Mouse (Mus musculus) hematopoietic stem cell, adult 5-6 weeks (primary cell): ENCODE data around the gene Aktip. TPM values are rescaled to one million over a fixed set of nuclear protein-coding genes. Genes with fewer than 3 reads are reported as not detected.

Source experiments
- ATAC-seq, 2 experiments: fragments of 125-278 bp in 1 of 2; replicated peaks in 1 of 2; 2 replicates each; pipeline ENCODE4 v1.8.0; 2016 to 2017; ENCODE audit warnings: inconsistent platforms in 2 of 2, mild to moderate bottlenecking in 2 of 2, moderate number of reproducible peaks in 2 of 2, low read depth in 1 of 2, moderate TSS enrichment in 1 of 2; ENCODE audit not compliant: low FRiP score in 2 of 2, poor library complexity in 2 of 2, severe bottlenecking in 2 of 2, insufficient read depth in 1 of 2, low TSS enrichment in 1 of 2
- total RNA-seq: library from RNA; stranded (forward); fragments of 172-1452, 232-1000 nt; gene quantifications from 2 replicates; pipeline ENCODE4 v1.2.3, GENCODE M21; 2017

Gene Aktip
- total RNA-seq, 1 experiment from 2014 or later: 21.3 TPM

DNA sequence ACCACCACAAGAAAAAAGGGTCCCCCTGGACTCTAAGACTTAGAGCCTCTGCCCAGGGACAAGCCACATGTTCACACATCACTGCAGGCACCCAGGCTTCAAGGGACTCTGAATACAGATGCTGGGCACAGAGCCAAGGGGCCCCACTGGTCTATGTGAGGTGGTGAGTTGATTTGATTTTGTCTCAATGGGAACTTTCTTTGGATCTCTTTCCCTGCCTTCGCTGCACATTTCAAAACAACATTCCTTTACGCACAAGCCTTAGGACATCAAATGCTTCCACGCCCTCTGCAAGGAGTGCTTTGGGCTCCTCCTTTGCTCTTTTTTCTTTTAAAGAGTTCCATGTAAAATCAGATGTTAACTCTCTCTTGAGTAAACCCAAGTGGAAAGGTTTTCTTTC lies 1.7 kb downstream of the Aktip start:
- ATAC-seq: no peak

- peak; percentile 50 to 80 for ATAC-seq
These were observed 2.5 kb downstream of the Aktip start for GRCm38 (mm10) chr8:91197233-91197632.

- ATAC-seq: no peak
These were observed 3.1 kb downstream of the Aktip start for GRCm38 (mm10) chr8:91196661-91197060.

DNA sequence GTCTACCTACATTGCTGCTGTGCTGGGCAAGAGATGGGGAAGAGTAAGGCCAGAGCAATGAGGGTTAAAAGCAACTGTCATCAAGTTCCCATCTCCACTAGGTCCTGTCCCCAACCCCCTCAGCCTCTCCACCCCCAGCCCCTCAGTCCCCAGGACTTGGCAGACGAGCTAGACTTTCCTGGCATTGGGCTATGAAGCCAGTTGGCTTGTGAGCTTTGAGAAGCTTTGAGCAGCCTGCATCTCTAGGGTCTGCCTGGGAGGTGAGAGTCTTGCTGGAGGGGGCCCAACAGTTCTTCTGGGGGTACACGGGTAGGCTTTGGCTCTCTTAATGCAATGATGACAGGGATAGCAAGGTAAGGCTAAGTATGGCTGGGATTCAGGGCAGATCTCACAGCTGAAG lies 5.7 kb downstream of the Aktip start:
- ATAC-seq: no peak

GRCm38 (mm10) chr8:91192941-91193340 lies 6.8 kb downstream of the Aktip start:
- ATAC-seq: no peak

DNA sequence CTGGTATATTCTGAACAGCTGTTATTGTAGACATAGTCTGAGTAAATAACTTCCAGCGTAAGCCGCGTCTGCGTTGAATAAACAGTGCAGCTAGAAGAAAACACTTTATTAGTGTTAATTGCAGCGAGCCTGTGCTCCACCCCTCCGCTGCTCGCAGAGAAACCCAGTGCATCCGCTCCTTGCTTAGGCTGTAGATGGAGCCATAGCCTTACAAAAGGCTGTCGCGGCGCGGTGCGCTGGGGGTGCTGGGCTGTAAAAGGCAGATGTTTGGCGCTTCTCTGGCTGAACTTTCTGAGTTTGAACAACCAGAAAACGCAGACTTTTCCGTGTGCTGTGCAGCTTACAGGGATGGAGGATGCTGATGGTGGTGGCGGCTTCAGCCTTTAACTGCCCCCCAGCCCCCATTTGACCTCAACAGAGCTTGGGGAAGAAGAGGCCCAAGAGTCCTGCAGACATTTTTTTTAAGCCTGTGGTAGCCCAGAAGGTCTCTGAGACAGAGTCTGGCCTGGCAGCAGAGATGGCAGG lies 8.9 kb downstream of the Aktip start:
- peak; percentile 92 to 98 for ATAC-seq

DNA sequence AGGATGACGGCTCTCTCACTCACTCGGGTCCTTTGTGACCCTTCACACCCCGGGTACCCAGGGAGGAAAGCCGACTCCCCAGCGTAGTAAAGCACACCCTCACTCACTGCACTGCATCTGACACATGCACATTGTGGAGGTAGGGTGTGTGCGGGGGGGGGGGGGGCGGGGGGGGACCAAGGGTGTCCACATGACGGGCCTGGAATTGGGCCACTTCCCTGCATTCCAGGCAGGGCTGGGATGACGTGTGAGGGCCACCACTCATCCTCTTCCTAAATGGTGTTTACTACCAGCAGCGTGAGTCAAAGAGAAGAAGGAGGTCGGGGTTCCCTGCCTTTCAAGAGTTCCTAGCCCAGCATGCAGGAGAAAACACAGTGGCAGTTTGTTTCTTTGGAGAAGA lies 11.6 kb downstream of the Aktip start:
- ATAC-seq: no peak

- no peak; a peak in 1 of 4 replicates for ATAC-seq
These were observed 13.4 kb downstream of the Aktip start for GRCm38 (mm10) chr8:91186372-91186771.

DNA sequence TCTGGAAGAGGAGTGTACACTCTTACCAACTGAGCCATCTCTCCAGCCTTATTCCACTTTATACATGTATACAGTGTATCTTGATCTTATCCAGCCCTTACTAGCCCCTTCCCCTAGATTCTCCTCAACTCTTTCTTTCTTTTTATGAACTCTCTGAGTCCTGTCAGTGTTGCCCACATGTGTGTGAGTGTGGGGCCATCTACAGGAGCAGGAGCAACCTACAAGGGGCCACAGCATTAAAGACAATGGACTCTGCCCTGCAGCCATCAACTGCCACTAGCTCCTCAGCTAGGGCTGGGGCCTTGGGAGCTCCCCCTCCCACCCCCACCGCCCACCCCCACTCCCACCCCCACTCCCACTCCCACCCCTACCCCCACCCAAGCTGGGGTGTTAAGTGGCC lies 22.1 kb downstream of the Aktip start:
- 0 out of 4 replicates have a peak, but pooled peaks of 1 of the 2 experiments have one; percentile 46 for ATAC-seq

GRCm38 (mm10) chr8:91176176-91176575 lies 23.6 kb downstream of the Aktip start:
- ATAC-seq: peak in 1 of 2 experiments; percentile 69; a peak in 1 of 4 replicates

DNA sequence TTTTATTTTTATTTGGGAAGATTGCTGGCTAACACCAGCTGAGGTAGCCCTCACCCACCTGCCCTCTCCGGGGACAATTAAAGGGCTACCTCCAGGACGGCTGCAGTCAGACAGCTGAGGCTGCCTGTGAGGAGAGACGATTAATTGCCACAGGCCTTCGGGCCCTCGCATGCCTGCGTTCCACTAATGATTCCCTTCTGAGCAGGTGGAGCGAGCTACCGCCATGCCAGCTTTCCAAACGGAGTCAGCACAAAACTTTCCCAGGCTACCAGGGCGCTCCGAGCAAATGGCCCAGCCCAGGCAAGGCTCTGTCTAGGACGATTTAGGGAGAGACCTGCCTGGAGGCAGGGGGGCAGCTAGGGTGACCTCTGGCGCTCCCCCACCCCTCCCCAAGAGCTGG lies 28.2 kb downstream of the Aktip start:
- no peak for ATAC-seq

DNA sequence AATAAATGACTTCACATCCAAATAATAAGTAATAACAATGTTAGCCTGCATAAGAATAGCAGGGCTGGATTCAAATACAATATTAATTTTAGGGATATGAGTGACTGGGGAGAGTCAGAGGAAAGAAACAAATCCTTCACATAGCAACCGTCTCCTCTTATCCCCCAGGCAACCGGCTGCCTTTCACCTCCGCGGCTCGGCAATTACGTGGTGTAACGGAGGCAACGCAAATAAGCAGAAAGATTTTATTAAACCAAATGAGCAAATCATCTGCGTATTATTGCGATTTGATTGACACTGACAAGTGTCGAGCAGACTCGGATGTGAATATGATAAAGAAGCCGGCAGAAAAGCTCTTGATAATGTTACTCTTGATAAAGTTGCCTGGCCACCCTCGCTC lies 28.9 kb downstream of the Aktip start:
- no peak for ATAC-seq

- ATAC-seq: no peak
These were observed 29.6 kb downstream of the Aktip start for GRCm38 (mm10) chr8:91170152-91170551.

DNA sequence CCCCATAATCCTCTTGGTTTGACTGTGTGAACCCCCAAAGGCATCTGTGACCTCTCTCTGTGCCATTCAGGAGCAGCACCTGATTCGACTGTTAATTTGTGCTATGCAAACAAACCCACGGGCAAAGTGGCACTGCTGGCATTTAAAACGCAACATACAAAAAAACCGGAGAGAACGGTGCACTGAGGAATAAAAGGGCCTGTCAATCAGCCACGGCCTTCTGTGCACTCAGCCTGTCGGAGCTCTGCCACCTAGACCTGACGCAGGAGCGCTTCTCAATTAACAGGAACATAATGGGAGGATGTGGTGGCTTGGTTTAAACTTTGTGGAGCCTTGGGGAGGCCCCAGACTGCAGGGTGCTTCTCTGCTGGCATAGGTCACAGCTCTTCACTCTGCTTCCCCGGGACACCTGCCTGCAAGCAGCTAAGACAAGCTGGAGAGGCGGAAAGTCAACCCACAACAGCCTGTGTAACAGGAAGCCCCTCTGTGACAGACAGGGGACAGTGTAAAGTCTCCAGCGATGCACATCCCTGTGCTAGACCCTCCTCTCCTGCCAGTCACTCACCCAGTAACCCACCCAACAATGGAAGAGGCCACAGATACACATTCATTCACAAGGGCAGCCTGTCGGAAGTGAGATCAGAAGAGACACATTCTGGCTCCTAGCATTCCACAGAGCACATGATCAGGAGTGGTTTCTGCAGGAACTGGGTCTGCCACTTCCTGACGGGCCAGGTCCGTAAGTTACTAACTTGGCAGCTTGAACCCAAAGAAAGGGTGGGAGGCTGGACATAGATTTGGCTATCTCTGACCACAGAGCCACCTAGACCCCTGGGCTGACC lies 39.6 kb downstream of the Aktip start:
- peak; percentile 80 to 89 for ATAC-seq

DNA sequence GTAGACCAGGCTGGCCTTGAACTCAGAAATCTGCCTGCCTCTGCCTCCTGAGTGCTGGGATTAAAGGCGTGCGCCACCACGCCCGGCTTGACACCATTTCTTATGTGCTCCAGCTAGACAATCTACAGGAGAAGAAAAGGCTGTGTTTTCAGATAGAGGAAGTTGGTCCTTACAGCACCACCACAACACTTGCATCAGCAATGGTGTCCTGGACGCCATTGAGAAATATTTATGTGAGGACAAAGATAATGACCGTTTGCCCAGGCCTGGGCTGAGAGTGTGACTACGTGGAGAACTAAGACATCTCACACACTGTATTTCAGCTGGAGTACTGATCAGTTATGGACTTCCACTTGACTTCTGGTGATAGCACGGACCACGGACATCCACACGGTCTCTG lies 41.2 kb downstream of the Aktip start:
- ATAC-seq: peak in 1 of 2 experiments; percentile 35; a peak in 1 of 4 replicates

DNA sequence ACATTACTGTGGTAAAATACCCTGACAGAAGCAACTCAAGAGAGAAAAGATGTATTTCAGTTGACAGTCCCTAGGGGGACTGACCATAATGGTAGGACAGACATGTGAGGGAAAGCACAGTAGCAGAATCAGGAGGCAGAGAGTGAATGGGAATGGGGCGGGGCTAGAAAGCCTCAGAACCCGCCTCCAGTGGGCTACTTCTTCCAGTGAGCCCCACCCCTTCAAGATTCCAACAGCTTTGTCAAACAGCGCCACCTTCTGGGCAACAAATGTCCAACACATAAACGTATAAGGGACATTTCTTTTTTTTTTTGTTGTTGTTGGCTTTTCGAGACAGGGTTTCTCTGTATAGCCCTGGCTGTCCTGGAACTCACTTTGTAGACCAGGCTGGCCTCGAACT lies 45.2 kb downstream of the Aktip start:
- ATAC-seq: peak; percentile 34 to 35; a peak in 1 of 4 replicates

- ATAC-seq: no peak
These were observed 45.9 kb downstream of the Aktip start for GRCm38 (mm10) chr8:91153831-91154230.

DNA sequence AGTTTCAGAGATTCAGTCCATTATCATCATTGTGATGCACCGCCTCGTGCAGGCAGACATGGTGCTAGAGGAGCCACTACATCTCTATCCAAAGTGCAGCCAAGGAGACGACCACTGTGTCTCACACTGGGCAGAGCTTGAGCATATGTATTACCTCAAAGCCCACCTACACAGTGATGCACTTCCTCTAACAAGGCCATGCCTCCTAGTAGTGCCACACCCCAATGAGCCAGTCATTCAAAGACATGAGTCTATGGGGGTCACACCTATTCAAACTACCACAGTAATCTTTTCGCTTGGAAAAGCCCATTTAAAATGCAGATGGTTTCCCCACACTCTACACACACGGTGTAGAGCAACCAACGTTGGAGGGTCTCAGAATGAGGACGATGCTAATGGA lies 48.2 kb downstream of the Aktip start:
- no peak for ATAC-seq

- no peak for ATAC-seq
These were observed 50.5 kb downstream of the Aktip start for GRCm38 (mm10) chr8:91149298-91149697.
